Mouse (Mus musculus) bone marrow macrophage, adult 2 months (primary cell): ENCODE measurements around the gene Nono. TPM values are rescaled to one million over a fixed set of nuclear protein-coding genes. Genes with fewer than 3 reads are reported as not detected.
A peak's percentile ranks its signal among the peaks of the same experiment; 100 is the strongest.
"Not testable (repeated sequence)": the region's sequence is repeated elsewhere in the genome, so short reads cannot be mapped to it uniquely, and the experiment has no call there.

Source experiments
- H3K27ac ChIP-seq: 2 replicates; pipeline ENCODE4 v1.5.1; 2012; ENCODE audit warnings: low read depth, low read length; ENCODE audit not compliant: insufficient read depth
- H3K4me1 ChIP-seq: 2 replicates; pipeline ENCODE4 v1.6.1; 2012; ENCODE audit warnings: low read length; ENCODE audit not compliant: control insufficient read depth, insufficient read depth
- H3K4me3 ChIP-seq: 2 replicates; pipeline ENCODE4 v1.5.1; 2012; ENCODE audit warnings: mild to moderate bottlenecking, low read length, moderate library complexity; ENCODE audit not compliant: insufficient read depth
- CTCF ChIP-seq: IDR thresholded peaks from 2 replicates; pipeline ENCODE4 v1.5.1; 2012; ENCODE audit warnings: low read depth, mild to moderate bottlenecking, low read length, moderate library complexity
- POLR2A ChIP-seq: IDR thresholded peaks from 2 replicates; pipeline ENCODE4 v1.6.1; 2012; ENCODE audit warnings: mild to moderate bottlenecking, low read depth, low read length, borderline replicate concordance
- polyA plus RNA-seq: library from polyadenylated mRNA; stranded (reverse); fragments of >200 nt; gene quantifications from 2 replicates; pipeline ENCODE4 v1.2.4, GENCODE M21; 2012; ENCODE audit not compliant: missing spikeins, insufficient read depth, insufficient read length

Gene Nono
- polyA plus RNA-seq, 1 experiment = 242 TPM

GRCm38 (mm10) chrX:101481604-101482350 lies 52.7 kb downstream of the Nono start:
- H3K4me3 ChIP-seq = no peak overlapping the region
- no peak overlapping the region for H3K27ac ChIP-seq
- TF ChIP-seq POLR2A = no peak
- no peak for TF ChIP-seq CTCF
- H3K4me1 ChIP-seq = no peaks in the 10 kb centered on the region

- not testable (repeated sequence) for H3K27ac ChIP-seq, H3K4me1 ChIP-seq, H3K4me3 ChIP-seq
- TF ChIP-seq CTCF = peak; percentile 54
Observed at GRCm38 (mm10) chrX:101486487-101487152, 57.5 kb downstream of the Nono start.

Other genes starting within 250 kb of the Nono start
- 55.8 and 66.5 TPM in 2 replicates for gene Snx12, start 206.8 kb upstream of the Nono start, polyA plus RNA-seq
- 27.9 and 29.2 TPM in 2 replicates for gene Foxo4, start 174.8 kb upstream of the Nono start, polyA plus RNA-seq
- 2.3 TPM in 1 of 2 replicates, not detected in the other for gene Gm614, start 165.3 kb upstream of the Nono start, polyA plus RNA-seq
- gene Il2rg, start 161.1 kb upstream of the Nono start, polyA plus RNA-seq = 167 and 176 TPM in 2 replicates
- gene Gm20489, start 160.3 kb upstream of the Nono start, polyA plus RNA-seq = 2.3 TPM in 1 of 2 replicates, not detected in the other
- gene Med12, start 155.3 kb upstream of the Nono start, polyA plus RNA-seq = 64.7 and 73.5 TPM in 2 replicates
- not detected in 2 replicates for gene Nlgn3, start 130.2 kb upstream of the Nono start, polyA plus RNA-seq
- not detected in 2 replicates for gene Gjb1, start 52.9 kb upstream of the Nono start, polyA plus RNA-seq
- gene Zmym3, start 8.5 kb upstream of the Nono start, polyA plus RNA-seq = 34.3 and 41.8 TPM in 2 replicates
- gene Itgb1bp2, start 19.8 kb downstream of the Nono start, polyA plus RNA-seq = 1.2 TPM in 1 of 2 replicates, not detected in the other
- 32.9 and 34.3 TPM in 2 replicates for gene Taf1, start 103.4 kb downstream of the Nono start, polyA plus RNA-seq
- gene Ogt, start 210.7 kb downstream of the Nono start, polyA plus RNA-seq = 238 and 268 TPM in 2 replicates